Mouse (Mus musculus) heart, embryonic 16.5 days (tissue): ENCODE results near the gene Arl14. TPM values are rescaled to one million over a fixed set of nuclear protein-coding genes. Genes with fewer than 3 reads are reported as not detected.

Experiments used
- polyA plus RNA-seq: library from polyadenylated mRNA; unstranded; fragments of >200 nt; fragmentation: Nextera tagmentation; extraction: Ambion mirVana; gene quantifications from 2 replicates; pipeline ENCODE4 v1.2.1, GENCODE M21; 2015

Gene Arl14
- polyA plus RNA-seq, 1 experiment from 2014 or later = not detected

Other genes with a start within 250 kb of the Arl14 start
- 9.5 and 13.4 TPM in 2 replicates for gene Ift80, start 217.8 kb upstream of the Arl14 start, polyA plus RNA-seq
- gene Smc4, start 217.7 kb upstream of the Arl14 start, polyA plus RNA-seq = 154 and 180 TPM in 2 replicates
- 61.8 and 69.6 TPM in 2 replicates for gene Trim59, start 177.7 kb upstream of the Arl14 start, polyA plus RNA-seq
- 23.3 and 23.7 TPM in 2 replicates for gene Kpna4, start 95.3 kb upstream of the Arl14 start, polyA plus RNA-seq
- 8.4 and 9.9 TPM in 2 replicates for gene Ppm1l, start 94.4 kb downstream of the Arl14 start, polyA plus RNA-seq